Mouse (Mus musculus): ENCODE measurements at regions not wholly inside any gene's neighbourhood (a gene's known extent, or its start where the extent isn't known, plus 50 kb on each side); places are given as distances from the start of the nearest gene placed in this dataset.

DNA sequence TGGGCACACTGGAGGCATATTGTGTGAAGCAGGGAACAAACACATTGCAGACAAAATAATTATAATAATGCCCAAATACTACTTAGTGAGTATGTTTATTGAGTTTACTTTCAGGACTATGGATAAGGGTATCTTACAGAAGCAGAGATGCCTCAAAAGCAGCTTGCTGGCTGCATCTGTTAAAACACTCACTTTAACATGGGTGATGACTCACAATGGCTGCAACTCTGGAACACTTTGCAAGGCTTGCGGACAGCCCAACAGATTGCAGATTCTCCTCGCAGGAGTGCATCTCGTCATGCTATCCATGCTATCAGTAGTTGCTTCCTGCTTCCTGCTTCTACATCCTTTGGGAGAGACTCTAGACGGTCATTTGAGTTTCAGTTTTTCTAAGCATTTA, 373.2 kb upstream of the Arpp21 start:
- no peak for ATAC-seq (replicated peaks; ENCODE audit: poor library complexity)

DNA sequence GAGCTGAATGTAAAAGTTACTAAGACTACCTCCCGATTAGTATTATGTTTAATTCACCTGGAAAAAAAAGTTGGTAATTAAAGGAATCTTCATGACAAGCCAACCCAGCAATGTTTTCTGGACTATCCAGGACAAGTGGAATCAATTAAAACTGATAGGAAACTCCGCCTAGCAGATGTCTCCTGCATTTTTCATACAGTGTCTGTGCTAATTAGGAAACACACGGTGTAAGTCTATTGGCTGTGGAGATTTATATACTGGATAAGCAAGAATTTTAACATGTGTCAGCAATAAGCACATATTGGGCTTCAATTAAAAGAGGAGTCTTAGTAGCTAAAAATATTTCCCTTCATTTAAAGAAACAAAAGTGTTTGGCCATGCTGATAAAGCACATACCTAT, 371.5 kb upstream of the Arpp21 start:
- ATAC-seq (replicated peaks; ENCODE audit: poor library complexity), result no peak

DNA sequence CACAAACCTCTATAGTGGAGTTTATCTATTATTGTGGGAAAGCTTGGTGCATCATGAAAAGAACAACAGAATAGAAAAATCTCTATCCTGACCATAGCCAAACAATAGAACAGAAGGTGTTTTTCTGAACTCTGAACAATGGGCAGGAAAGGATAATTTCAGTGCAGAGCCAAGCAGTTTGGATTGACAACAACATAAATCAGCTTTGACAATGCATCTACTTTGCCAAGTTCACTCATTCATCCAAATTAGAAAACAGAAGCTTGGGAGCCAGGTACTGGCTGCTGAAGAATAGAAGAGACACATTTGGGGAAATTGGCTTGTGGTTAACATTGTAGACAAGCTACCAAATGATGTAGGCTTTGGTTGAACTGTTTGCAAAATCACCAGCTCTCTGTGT, 360.0 kb upstream of the Arpp21 start:
- no peak for ATAC-seq (replicated peaks; ENCODE audit: poor library complexity)

DNA sequence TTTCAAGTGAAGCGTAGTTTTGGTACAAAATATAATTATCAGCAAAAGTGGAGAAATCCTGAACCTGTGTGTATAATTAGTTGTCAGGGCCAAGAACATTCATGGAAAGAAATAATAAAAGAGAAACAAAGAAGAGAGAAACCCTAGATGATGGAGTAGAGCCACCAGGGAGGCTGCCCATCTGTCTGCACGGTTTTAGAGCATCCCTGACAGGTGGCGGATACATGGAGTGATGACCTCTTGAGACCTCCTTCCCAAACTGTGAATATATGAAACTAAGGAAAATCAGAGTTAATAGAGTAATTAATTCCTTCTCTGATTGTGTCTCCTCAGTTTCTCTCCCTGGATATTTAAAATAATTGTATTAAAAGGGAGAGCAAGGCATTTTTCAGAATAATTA, 354.5 kb upstream of the Arpp21 start:
- no peak for ATAC-seq (replicated peaks; ENCODE audit: poor library complexity)

DNA sequence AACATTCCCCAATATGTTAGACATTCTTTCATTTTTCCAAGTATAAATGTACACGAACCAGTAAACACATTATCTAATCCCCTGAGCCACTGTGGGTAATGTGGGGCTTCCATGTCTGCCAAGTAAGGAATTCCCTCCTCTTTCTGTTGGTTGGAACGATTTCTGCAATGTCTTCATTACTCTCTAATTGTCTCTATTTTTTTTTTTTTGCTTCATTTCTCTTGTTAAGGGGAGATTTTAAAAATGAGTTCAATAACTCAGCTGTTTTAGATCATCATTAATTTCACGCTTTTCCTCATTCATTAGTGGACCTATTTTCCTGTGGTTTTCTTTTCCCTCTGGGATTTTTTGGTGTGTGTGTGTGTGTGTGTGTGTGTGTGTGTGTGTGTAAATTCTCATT, 337.6 kb upstream of the Arpp21 start:
- ATAC-seq (replicated peaks; ENCODE audit: poor library complexity), result no peak

DNA sequence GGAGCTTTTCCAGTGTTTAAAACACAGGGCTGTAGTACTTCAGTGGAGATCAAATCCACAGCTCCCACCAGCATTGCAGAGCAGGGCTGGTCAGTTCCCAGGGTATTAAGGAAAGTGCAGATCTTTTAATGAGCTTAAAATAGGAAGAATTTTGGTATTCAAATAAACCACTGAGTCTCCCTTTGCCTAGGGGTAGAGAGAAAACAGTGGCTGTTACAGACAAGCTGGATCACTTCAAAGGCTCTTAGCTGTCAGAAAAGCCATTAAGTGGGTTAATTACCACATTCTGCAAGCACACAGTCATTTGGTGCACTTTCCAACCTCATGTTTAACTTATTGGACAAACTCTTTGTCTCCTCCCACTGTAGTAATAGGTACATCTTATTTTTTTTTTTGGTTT, 325.6 kb upstream of the Arpp21 start:
- no peak for ATAC-seq (replicated peaks; ENCODE audit: poor library complexity)

DNA sequence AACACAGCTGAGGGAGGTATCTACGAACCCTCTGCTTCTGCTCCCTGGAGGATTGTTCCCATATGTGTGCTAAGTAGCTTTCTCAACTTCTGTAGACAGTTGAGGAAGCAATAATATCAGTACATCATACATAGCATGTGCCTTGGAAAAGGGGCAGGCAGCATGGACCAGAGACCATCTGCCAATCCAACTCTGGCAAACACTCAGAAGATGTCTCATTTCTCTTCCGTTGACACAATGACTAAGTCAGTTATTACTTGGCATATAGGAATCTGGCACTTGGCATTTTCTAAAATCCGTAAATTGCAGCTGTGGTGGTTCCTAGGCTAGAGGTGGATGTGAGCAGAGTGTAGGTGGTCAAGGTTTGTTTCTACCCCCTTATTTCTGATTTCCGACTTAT, 324.5 kb upstream of the Arpp21 start:
- no peak for ATAC-seq (replicated peaks; ENCODE audit: poor library complexity)

DNA sequence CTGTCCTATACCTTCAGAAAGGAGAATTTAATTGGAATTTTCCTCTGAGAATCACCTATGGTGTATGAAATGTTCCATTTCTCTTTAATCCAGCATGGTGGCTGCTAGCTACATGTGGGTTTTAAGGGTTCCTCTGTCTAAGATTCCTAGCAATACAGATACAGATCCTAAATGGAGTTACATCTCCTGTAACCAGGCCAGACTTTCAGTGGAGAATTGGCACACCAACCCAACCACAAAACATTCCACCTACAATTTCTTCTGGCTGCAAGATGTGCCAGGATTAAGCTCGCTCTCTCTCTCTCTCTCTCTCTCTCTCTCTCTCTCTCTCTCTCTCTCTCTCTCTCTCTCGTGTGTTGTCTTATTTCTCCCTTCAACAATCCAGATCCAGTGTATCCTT, 302.2 kb upstream of the Arpp21 start:
- ATAC-seq (replicated peaks; ENCODE audit: poor library complexity), result no peak

DNA sequence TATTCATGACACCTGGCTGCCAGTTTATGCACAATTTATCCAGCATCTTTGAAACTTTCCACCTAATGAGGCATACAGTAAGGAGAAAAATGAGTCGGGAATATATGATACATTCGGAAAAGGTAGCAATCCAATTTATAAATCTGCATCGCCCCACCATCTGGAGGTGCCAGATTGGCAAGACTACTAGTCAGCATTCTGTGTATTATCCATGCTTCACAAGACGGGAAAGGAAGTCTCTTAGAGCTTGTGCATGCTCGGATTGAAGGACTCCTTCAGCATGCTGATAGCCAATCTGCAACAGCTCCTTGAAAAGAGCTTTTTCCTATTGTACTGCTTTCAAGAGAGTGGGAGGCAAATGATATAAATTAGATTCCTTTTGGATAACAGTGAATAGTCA, 289.6 kb upstream of the Arpp21 start:
- no peak for ATAC-seq (replicated peaks; ENCODE audit: poor library complexity)

DNA sequence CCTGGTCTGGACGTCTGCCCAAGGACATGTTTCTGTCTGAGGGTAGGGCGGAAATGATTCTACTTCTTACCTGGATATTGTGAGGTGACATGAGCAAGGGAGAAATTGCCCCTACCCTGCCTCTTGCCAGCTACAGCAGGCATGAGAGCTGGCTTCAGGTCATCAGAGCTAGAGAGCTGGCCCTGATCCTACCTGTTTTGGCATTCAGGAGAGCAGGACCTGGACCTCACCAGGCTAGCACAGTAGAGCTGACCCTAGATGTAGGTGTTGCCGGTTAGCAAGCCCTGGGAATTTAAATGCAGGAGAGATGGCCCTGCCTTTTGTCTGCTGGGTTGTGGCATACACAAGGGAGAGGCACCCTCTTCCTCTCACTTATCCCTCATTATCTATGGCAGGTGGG, 287.5 kb upstream of the Arpp21 start:
- no peak for ATAC-seq (replicated peaks; ENCODE audit: poor library complexity)

DNA sequence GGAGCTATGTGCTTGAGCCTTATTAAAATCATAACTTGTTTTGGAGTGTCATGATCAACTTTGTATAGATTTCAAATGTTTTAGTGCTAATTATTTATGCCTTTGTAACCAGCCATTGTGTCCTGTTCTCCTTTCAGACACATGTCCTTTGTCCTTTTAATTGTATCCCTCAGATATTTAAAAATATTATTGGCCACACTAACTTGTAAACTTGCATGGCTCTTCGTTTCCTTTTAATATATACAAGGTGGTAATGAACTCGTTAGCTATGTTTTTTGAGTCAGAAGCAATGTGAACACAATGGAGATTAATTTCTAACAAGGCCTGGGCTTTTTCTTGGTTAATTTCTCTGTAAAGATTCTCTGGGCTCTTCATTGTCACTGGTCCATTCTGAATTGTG, 275.0 kb upstream of the Arpp21 start:
- ATAC-seq (replicated peaks; ENCODE audit: poor library complexity), result no peak

DNA sequence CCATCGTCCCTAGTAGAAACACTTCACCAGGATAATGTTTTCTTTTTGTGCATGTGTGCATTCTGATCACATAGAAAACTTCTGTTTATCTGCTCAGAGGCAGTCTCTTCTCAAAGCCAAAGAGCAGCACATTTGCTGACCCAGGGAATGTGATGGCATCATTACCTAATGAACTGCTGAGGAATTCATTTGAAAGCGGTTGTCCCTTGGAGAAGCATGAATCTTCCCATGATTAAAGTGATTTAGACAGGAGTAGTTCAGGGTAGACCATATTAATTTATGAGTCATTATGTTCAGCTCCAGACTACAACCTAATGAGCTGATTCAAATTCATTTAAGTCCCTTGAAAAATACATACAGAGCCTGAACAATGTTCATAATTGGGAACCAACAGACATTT, 271.1 kb upstream of the Arpp21 start:
- no peak for ATAC-seq (replicated peaks; ENCODE audit: poor library complexity)

DNA sequence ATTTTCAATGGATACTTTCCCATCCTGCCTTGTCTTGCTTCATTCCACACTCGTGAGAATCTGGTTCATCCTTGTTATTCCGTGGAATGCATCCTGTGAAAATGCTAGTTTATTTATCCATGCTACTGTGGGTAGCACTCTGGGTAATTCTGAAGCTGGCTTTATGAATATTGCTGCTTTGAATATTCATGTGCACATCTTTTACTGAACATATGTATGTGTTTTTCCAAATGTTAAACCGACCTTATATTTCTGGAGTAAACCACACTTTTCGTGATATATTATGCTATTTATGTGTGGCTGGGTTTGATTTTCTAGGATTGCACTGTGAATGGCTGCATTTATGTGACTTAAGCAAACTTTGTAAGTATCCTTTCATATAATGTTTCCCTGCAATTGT, 262.9 kb upstream of the Arpp21 start:
- ATAC-seq (replicated peaks; ENCODE audit: poor library complexity), result no peak

DNA sequence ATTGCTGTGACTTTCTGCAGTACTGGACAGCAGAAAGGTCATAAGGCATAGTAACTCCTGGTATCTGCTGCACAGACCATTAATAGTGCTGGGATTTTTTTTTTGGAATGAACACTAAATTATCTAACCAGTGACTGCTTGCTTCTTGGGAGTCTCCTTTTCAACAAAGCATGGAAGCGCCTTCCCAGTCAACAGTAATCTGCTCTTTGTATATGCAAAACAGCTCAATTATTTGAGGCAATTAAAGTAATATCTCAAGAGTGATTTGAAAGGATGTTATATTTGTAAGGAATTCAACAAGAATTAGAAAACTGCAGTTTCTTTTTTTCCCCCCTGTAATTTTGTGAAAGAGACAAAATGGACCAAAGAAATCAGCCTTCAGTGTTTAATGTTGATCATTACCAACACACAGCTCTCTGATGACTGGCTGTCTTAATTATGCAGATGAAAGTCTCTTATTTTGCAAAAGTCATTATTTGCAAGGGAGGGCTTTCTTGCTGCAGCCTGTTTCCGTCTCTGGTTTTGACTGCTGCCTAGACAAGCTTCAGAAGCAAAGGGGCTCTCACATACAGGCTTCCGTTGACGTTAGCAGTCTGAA, 260.3 kb upstream of the Arpp21 start:
- no peak for ATAC-seq (replicated peaks; ENCODE audit: poor library complexity)

DNA sequence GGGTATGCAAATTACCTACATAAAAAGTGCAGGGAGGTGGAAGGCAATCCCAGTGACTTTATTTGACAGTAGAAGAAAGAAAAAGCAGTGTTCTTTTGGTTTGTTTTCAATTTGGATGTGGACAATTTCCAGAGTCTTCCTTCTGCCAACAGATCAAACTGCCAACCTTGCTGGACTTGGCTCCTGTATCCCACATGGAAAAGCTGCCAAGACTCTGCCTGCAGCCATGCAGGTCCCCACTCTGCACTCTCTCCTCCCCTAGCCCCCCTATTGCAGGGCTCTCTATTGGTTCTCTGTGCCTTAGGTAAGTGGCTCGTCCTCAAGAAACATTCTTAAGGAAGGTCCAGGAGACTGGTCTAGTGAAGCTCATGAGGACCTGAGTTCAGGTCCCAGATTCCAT, 255.2 kb upstream of the Arpp21 start:
- no peak for ATAC-seq (replicated peaks; ENCODE audit: poor library complexity)

DNA sequence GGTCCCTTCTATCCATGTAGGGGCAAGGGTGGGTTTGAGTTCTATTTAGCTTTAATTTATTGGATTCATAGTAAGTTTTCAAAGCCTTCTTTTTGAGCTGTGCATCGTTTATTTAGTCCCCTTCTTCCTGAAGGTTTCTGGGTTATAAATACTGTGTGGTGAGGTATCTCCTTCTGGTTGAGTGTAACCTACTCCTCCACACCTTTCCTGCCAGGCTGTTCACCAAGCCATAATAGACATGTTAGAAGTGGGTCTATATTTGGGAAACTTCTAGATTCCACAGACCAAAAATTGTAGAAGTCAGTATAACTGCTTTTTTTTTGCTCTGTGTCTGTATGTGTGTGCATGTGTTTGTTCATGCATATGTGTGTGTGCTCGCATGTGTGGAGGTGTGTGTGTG, 240.9 kb upstream of the Arpp21 start:
- no peak for ATAC-seq (replicated peaks; ENCODE audit: poor library complexity)

DNA sequence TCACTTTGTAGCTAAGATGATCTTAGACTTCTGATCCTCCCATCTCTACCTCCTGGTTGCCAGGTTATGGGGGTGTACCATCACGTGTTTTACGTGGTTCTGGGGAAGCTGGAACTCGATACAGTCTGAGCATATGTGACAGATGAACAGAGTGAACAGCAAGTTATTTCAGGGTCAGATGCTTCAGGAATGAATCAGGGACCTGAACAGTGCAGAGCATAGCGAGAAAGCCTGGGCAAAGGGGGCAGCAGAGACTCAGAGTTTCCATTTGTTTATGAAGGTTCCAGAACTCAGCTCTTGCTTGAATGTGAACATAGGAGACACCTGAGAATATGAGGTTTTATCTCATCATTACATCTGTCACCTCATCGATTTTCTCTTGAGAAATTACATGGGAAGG, 221.9 kb upstream of the Arpp21 start:
- ATAC-seq (replicated peaks; ENCODE audit: poor library complexity), result no peak

DNA sequence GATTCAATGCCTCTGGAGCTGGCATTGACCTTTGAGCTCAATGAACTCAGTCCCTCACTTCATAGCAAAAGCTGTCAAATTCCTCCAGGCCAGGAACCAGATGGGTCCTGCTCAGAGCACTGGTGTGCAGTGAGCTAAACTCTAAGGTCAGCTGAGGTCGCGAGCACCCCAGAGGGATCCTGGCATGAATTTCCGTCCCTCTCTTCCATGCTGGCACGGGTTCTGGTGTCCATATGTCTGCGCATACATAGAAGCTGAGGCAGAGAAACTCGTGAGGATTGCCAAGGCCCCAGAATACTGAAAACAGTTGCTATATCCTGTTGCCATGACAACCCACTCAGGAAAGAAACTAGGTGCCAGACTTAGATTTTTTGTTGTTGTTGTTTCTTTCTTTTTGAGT, 219.0 kb upstream of the Arpp21 start:
- ATAC-seq (replicated peaks; ENCODE audit: poor library complexity), result no peak

DNA sequence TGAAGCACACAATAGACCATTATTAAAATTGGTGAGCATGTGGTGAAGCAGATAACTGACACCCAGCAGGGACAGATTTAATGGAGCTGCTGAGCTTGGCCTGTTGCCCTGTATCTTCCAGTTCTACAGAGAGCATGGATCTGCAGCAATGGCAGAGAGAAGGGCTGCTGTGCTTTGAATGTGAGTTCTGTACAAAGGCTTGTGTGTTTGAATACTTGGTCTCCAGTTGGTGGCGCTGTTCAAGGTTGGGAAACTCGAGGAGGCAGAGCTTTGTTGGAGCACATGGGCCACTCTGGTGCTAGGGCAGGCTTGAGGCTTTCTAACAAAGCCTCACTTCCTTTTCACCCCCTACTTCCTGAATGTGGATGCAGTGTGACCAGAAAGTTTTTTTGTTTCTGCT, 211.8 kb upstream of the Arpp21 start:
- ATAC-seq (replicated peaks; ENCODE audit: poor library complexity), result peak; percentile 82

DNA sequence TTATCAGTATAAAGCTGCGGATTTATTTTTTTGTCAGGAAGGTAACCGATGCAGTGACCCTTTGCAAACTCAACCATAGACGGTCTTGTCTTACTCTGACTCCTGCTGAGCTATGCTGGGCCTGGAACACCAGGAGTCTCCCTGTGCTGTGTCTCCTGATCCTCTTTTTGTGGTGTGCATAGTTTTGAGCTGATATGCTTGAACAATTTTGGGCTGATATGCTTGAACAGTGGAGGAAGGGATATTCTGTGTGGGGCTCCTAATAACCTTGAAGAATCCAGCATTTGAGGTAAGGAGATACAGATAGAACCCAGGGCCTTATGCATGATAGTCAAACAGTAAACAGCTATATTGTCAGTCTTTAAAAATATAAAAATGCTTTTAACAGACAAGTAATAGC, 211.2 kb upstream of the Arpp21 start:
- no peak for ATAC-seq (replicated peaks; ENCODE audit: poor library complexity)

DNA sequence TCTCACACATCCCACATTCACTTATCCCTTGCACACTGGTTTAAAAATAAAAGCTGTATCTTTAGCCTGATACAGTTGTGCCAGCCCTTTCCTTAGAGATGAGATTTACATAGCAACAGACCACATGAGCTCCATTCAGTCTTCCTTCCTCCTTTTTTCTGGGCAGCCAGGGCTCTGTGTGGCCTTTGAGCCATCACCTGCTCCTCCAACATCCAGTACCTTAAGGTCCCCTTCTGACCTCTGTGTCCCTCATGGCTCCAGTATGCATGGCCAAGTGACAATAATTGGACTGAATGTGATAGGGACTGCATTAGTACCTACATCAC, 210.3 kb upstream of the Arpp21 start:
- peak; percentile 65 for ATAC-seq (replicated peaks; ENCODE audit: poor library complexity)

DNA sequence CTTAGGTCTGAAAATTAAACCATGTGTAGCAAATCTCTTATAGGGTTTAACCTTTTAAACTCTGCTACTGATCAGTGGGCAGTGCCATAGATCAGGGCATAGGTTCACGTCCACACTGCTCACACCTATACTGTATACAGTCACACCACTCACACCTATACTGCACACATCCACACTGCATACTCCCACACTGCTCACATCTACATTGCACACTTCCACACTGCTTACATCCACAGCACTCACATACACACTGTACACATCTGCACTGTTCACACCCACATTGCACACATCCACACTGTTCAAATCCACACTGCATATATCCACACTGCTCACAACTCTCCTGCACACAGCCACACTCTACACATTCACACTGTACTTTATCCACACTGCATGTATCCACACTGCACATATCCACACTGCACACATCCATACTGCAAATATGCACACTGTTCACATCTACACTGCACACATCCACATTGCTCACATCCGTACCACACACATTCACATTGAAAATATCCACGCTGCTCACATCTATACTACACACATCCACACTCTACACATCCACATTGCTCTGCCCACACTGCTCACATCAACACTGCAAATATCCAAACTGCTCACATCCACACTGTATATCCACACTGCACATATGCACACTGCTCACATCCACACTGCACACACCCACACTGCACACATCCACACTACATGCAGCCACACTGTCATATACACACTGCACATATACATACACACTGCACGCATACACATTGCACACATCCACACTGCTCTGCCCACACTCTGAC, 209.7 kb upstream of the Arpp21 start:
- peak; percentile 5; the same call in 1 of the 2 replicates for ATAC-seq (replicated peaks; ENCODE audit: poor library complexity)

DNA sequence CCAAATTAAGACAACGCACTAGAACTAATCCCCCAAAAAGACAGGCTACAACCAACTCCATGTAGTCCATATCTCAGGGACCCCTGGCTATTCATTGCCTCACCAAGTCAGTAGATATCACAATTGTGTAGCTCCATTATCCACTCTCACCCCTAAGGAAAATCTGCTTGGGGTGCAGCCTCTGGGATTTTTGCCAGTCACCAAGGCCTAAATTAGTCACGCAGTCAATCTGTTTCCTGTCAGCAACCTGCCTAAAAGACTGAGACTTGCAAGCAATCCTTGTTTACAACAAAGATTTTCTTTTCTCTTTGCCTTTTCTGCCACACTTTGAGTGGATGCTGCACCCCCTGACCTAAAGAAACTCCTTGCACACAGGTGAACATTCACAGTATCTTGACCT, 208.5 kb upstream of the Arpp21 start:
- no peak for ATAC-seq (replicated peaks; ENCODE audit: poor library complexity)

Measured in megakaryocyte progenitor cell, adult 5-6 weeks (primary cell).